Mouse (Mus musculus) limb, embryonic 11.5 days (tissue): ENCODE measurements around the gene Klhl32. TPM values are rescaled to one million over a fixed set of nuclear protein-coding genes. Genes with fewer than 3 reads are reported as not detected.
A peak's percentile ranks its signal among the peaks of the same experiment; 100 is the strongest.

Source experiments
- ATAC-seq: fragments of 200-750 bp; cut with Nextera tagmentation; 2 replicates; pipeline ENCODE4 v1.8.0; 2017; ENCODE audit warnings: low read depth; ENCODE audit not compliant: insufficient number of reproducible peaks, low FRiP score, low TSS enrichment
- DNase-seq: peaks from one replicate; pipeline ENCODE4 v3.0.0-alpha.2; 2015; ENCODE audit warnings: low spot score
- H3K27ac ChIP-seq: fragments of 300-500 bp; sonication (generic); replicated peaks from 2 replicates; pipeline ENCODE4 v1.5.1; 2014; ENCODE audit warnings: low read depth, mild to moderate bottlenecking, low read length
- H3K27me3 ChIP-seq: fragments of 300-500 bp; sonication (generic); 2 replicates; pipeline ENCODE4 v1.6.1; 2014; ENCODE audit warnings: mild to moderate bottlenecking, low read length, mixed read lengths; ENCODE audit not compliant: control insufficient read depth, insufficient read depth
- H3K36me3 ChIP-seq: fragments of 300-500 bp; sonication (generic); 2 replicates; pipeline ENCODE4 v1.6.1; 2014; ENCODE audit warnings: mild to moderate bottlenecking, low read length, moderate library complexity, mixed read lengths; ENCODE audit not compliant: control insufficient read depth, insufficient read depth
- H3K4me1 ChIP-seq: fragments of 300-500 bp; sonication (generic); 2 replicates; pipeline ENCODE4 v1.6.1; 2014; ENCODE audit warnings: low read length, mixed read lengths; ENCODE audit not compliant: control insufficient read depth, insufficient read depth
- H3K4me2 ChIP-seq: fragments of 300-500 bp; sonication (generic); 2 replicates; pipeline ENCODE4 v1.6.1; 2014; ENCODE audit warnings: low read depth, mild to moderate bottlenecking, moderate library complexity; ENCODE audit not compliant: severe bottlenecking
- H3K4me3 ChIP-seq: fragments of 300-500 bp; sonication (generic); 2 replicates; pipeline ENCODE4 v1.5.1; 2014; ENCODE audit warnings: low read depth, low read length
- H3K9ac ChIP-seq: fragments of 300-500 bp; sonication (generic); 2 replicates; pipeline ENCODE4 v1.6.1; 2014; ENCODE audit warnings: mild to moderate bottlenecking, low read length
- H3K9me3 ChIP-seq: fragments of 300-500 bp; sonication (generic); 2 replicates; pipeline ENCODE4 v1.6.1; 2016; ENCODE audit warnings: low read length; ENCODE audit not compliant: control insufficient read depth
- WGBS: fragments of 180-500 bp; shearing (Covaris S2); extraction: QIAGEN DNeasy Blood & Tissue Kit; methylation state at CpG from one replicate; pipeline ENCODE4 v1.1.7; 2014; 5-methylcytosine and 5-hydroxymethylcytosine counted together
- polyA plus RNA-seq: library from polyadenylated mRNA; unstranded; fragments of >200 nt; fragmentation: Nextera tagmentation; extraction: Ambion mirVana; gene quantifications from 2 replicates; pipeline ENCODE4 v1.2.1, GENCODE M21; 2014

The Klhl32 gene
- polyA plus RNA-seq, 1 experiment from 2014 or later: 4.9 TPM

- Histone ChIP-seq H3K4me3 (no peak overlapping the region), H3K27ac (no peak overlapping the region), H3K27me3 (no peaks in the 10 kb centered on the region), H3K9me3 (no peaks in the 10 kb centered on the region), H3K36me3 (no peaks in the 10 kb centered on the region; the same call in 1 of the 2 replicates), H3K9ac (no peak overlapping the region), H3K4me1 (no peaks in the 10 kb centered on the region), H3K4me2 (no peak overlapping the region)
- ATAC-seq: no peak
- no peak for DNase-seq
These were observed 256.1 kb downstream of the Klhl32 start for GRCm38 (mm10) chr4:24594824-24595223.

- Histone ChIP-seq H3K9ac (no peak overlapping the region), H3K4me2 (no peak overlapping the region), H3K4me3 (no peak overlapping the region), H3K36me3 (no peaks in the 10 kb centered on the region; the same call in 1 of the 2 replicates), H3K4me1 (no peaks in the 10 kb centered on the region), H3K27ac (no peak overlapping the region), H3K9me3 (no peaks in the 10 kb centered on the region), H3K27me3 (no peaks in the 10 kb centered on the region)
- ATAC-seq: no peak
- 95% methylated on average over 3 of the region's 3 CpGs for WGBS
- DNase-seq: no peak
These were observed 266.9 kb downstream of the Klhl32 start for GRCm38 (mm10) chr4:24583997-24584396.

- Histone ChIP-seq H3K9ac (no peak overlapping the region), H3K4me1 (no peaks in the 10 kb centered on the region), H3K4me2 (no peak overlapping the region), H3K27me3 (no peaks in the 10 kb centered on the region), H3K9me3 (no peaks in the 10 kb centered on the region), H3K36me3 (no peaks in the 10 kb centered on the region; the same call in 1 of the 2 replicates), H3K27ac (no peak overlapping the region), H3K4me3 (no peak overlapping the region)
- ATAC-seq (no peak), DNase-seq (no peak)
- 84% methylated on average over 1 of the region's 1 CpGs for WGBS
These were observed 268.6 kb downstream of the Klhl32 start for GRCm38 (mm10) chr4:24582295-24582694.

- Histone ChIP-seq H3K27me3 (no peaks in the 10 kb centered on the region), H3K4me2 (no peak overlapping the region), H3K27ac (no peak overlapping the region), H3K4me1 (no peaks in the 10 kb centered on the region), H3K36me3 (peaks cover 6% of the 10 kb centered on the region), H3K9me3 (no peaks in the 10 kb centered on the region), H3K4me3 (no peak overlapping the region), H3K9ac (no peak overlapping the region)
- no peak for DNase-seq
- WGBS: 98% methylated on average over 5 of the region's 5 CpGs
- ATAC-seq: no peak
These were observed 273.3 kb downstream of the Klhl32 start for GRCm38 (mm10) chr4:24577594-24577993.

- ATAC-seq: peak; percentile 51; the same call in 1 of the 2 replicates
- no peaks in the 10 kb centered on the region for H3K4me1 ChIP-seq
- no peak overlapping the region for H3K9ac ChIP-seq
- 17% methylated on average over 6 of the region's 6 CpGs for WGBS
- peaks cover 6% of the 10 kb centered on the region; the same call in 1 of the 2 replicates for H3K36me3 ChIP-seq
- H3K4me2 ChIP-seq: no peak overlapping the region
- H3K27me3 ChIP-seq: no peaks in the 10 kb centered on the region
- H3K27ac ChIP-seq: no peak overlapping the region
- H3K4me3 ChIP-seq: no peak overlapping the region
- H3K9me3 ChIP-seq: no peaks in the 10 kb centered on the region
- DNase-seq: peak; percentile 82
These were observed 276.6 kb downstream of the Klhl32 start for GRCm38 (mm10) chr4:24574276-24574675.

GRCm38 (mm10) chr4:24568989-24569556, 281.9 kb downstream of the Klhl32 start:
- Histone ChIP-seq H3K9me3 (no peaks in the 10 kb centered on the region), H3K27ac (no peak overlapping the region), H3K36me3 (no peaks in the 10 kb centered on the region), H3K4me2 (no peak overlapping the region), H3K27me3 (no peaks in the 10 kb centered on the region), H3K9ac (no peak overlapping the region), H3K4me3 (no peak overlapping the region), H3K4me1 (no peaks in the 10 kb centered on the region)
- no peak for DNase-seq
- ATAC-seq: no peak
- 90% methylated on average over 7 of the region's 7 CpGs for WGBS

- no peak for ATAC-seq
- Histone ChIP-seq H3K9ac (no peak overlapping the region), H3K27ac (no peak overlapping the region), H3K9me3 (no peaks in the 10 kb centered on the region), H3K36me3 (no peaks in the 10 kb centered on the region), H3K4me2 (no peak overlapping the region), H3K4me3 (no peak overlapping the region), H3K4me1 (no peaks in the 10 kb centered on the region), H3K27me3 (no peaks in the 10 kb centered on the region)
- DNase-seq: no peak
- WGBS: 49% methylated on average over 6 of the region's 6 CpGs
These were observed 282.9 kb downstream of the Klhl32 start for GRCm38 (mm10) chr4:24568026-24568425.
